Mouse (Mus musculus) c-Kit-positive CD71-positive TER-119-negative erythroid progenitor cells, embryonic 14.5 days (primary cell): ENCODE measurements around the gene Pld5.

Experiments used
- DNase-seq: peaks from one replicate; pipeline ENCODE4 v3.0.0-alpha.2; 2013; ENCODE audit warnings: low read depth

Pld5 gene

DNA sequence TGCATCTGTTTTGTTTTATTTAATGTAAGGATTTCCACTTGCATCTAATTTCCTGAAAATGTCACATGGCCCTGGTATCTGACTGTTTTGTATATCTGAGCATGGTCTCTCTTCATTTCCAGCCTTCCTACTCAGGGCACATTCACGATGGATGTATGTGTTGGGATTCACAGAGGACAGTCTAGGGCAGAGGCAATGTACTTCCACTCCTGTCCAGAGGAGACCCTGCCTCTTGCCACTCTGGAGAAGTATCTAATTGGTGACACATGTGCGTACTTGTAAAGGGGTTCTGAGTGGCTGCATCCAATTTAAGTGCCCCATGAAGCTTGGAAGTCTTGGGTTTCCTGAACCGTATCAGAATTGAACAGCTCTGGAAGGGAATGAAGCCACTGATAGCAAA, 324.7 kb downstream of the Pld5 start:
- DNase-seq, result no peak

DNA sequence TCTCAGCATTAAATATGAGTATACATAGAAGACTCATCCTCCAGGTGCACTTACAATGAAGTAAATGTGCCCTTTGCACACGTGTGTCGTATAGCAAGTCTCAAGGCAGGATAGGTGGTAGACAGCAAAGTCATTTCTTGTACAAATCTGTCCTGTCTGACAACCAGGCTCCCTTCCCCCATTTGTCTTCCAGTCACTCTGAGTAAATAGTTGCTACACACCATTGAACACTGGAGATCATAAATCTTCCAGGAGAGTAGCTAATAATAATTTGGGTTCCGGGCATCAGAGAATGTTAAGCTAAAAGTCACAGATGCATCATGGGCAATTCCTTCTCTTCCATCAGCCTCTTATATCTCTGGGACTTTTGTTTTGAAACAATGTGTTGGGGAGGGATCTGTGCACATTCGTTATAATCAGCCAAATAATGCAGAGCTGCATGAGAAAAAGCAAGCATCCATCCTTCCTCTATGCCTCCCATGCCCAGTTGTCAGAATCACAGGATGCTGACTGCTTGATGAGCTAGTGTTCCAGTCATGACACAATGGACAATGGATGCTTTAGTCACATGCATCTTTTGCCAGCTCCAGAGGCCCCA, 328.3 kb downstream of the Pld5 start:
- DNase-seq, result no peak

DNA sequence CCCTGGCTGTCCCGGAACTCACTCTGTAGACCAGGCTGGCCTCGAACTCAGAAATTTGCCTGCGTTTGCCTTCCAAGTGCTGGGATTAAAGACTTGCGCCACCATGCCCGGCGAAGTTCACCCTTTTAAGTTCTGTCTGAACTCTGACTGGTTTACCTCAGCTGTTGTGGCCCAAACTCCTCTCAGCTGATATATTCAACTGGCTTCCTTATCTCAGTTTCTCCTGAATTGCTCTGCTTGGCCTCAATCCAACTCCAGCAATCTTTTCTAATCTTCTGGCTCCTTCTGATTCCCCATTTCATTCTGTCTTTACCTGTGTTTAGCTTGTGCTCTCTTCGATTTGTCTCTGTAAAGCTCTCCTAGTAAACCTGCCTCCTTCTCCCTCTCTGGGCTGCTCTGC, 331.9 kb downstream of the Pld5 start:
- DNase-seq, result no peak

DNA sequence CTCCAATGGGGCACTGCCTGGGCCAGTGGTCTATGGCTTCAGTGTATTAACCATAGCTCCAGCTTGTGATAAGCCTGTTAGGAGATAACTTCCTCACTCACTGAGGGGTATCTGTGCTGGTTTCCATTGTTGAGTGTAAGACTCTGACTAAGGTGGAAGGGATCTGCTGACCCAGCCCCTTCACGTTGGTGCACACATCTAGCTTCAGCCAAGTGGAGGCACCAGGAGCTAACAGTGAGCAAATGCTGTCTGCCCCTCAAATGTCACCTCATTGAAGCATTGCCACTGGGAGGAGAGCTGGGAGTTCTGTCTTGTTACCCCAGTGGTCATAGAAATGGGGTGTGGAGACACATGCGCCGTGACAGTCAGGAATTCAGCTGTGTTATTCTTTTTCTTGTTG, 336.4 kb downstream of the Pld5 start:
- DNase-seq, result no peak

DNA sequence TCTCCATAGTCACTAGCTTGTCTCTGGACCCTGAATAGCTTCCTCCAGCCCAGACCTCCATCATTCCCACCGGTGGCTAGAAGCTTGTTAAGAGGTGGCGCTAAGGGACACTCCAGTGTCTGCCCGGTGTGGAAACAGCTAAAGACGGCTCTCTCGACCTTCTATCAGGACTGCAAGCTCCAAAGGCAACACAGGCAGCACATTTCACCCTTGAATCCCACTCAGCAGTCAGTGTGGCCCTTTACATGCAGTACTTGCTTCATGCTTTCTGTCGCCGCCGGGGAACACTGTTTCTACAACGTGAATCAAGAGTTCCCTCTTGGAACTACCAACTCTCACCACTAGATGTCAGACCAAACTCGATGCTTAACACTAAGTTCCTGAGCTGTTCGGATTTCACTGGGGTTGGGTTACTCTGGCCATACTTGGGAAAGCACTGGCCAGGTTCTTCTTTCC, 338.8 kb downstream of the Pld5 start:
- peak; percentile 38 for DNase-seq

DNA sequence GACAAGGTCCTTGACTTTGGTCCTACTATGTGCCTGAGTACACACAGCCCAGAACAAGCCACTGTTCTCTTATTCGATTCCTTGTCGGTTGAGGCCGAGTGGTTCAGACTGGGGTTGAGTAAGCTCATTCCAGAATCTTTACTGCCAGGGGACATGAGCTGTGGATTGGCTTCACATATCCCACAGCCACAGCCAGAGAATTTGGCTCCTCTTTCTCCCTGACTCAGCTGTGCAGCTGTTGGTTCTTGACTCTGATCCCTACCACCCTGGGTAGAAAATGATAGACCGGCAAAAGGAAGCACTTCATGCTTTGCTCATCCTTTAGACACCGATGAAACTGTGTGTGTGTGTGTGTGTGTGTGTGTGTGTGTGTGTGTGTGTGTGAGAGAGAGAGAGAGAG, 343.7 kb downstream of the Pld5 start:
- no peak for DNase-seq

DNA sequence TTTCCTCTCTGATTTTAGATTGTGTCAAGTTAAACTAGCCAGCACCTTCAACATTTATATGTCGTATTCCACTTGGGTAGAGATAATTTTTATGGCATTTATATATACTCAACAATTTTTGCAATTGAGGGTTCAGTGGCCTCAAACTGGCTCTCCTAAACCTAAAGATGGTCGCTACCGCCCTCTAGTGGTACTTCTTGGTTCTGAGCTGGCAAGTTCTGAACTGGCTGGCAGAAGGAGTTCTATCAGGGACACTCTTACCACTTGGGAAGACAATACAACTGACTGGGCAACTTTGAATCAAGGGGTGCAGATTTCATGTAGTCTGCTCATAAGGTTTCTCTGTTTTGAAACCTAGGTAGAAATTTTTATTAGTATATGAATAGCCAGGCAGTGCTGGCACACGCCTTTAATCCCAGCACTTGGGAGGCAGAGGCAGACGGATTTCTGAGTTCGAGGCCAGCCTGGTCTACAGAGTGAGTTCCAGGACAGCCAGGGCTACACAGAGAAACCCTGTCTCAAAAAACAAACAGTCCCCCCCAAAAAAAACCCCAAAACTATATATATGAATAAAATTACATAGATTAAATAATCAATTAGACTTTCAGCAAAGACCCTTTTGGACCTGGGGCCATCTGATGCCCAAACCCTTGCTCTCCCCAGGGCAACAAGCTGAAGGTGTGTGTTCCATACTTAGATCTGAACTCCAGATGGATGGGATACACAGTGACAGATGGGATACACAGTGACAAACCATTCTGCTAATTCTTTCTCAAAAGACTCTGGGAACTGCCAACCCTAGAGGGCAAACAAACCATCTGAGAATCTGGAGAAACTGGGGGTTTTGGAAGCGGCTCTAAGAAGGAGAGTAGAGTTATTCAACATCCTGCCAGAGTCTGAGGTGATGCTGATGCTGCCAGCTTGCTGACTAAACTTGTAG, 351.0 kb downstream of the Pld5 start:
- DNase-seq, result peak; percentile 52

DNA sequence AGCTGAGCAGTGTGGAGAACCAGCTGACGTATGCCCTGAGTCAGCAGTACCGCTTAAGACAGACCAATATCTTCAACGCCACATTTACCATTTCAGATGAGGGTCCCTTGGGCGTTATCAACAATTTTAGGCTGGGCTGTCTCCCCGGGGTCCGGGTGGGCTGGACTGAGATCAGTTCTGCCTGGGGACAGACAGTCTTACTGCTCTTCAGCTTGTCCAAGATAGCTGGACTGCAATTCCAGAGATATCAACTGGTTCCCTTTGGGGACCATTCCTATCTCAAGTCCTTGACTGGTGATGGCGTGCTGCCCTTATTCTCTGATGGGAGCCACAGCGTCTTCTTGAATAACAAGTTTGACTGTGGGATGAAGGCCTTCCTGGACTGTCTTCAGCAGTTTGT, 354.0 kb downstream of the Pld5 start:
- DNase-seq, result no peak

DNA sequence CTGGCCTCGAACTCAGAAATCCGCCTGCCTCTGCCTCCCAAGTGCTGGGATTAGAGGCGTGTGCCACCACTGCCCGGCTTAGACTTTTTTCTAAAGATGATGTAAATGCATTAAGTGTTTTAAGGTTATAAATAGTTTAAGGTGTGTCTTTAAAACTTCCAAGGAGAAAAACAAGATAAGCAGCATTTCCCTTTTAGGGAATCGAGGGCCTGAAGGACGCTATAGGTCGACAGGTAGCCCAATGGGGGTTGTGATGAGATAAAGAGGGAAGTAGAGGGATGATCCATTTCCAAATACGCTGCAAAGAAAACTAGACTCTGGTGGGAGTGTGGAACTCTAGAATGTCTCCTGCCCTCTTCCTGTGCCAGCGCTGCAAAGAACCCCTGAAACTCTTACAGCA, 355.1 kb downstream of the Pld5 start, which contains the start of gene Gm38100:
Gene Gm38100, plus strand, starts transcription at position 301 of the 400 bp plus-strand sequence.
- DNase-seq, result no peak

DNA sequence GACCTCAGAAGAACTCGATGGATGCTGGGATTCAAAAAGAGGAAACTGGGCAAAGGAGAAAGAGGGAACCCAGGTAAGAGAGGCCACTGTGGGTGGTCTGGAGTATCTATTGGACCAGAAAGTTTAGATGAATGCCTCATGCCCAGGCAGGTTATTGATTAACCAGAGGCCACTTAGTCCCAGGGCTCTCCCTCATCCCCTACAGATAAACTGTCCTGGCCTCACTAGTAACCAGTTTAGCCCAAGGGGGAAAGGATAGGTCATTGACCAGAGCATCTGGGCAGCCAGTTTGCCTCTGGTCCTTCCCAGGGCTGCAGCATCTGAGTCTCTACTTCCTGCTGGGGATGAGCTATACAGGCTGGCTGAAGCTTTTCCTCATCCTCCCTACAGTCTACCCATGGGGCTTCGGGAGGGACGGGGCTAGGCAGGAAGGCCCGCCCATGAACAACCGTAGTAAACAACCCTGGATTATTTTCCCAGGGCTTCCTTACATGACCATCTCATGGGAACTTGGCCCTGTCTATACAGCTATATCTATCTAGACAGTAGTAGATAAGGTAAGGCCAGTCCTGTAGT, 361.3 kb downstream of the Pld5 start:
- no peak for DNase-seq
